Mouse (Mus musculus) neural tube, embryonic 12.5 days (tissue): ENCODE measurements around the gene Adnp. TPM values are rescaled to one million over a fixed set of nuclear protein-coding genes. Genes with fewer than 3 reads are reported as not detected.

Experiments used
- ATAC-seq: fragments of 200-750 bp; cut with Nextera tagmentation; 2 replicates; pipeline ENCODE4 v1.8.0; 2017; ENCODE audit warnings: low read depth, mild to moderate bottlenecking, moderate TSS enrichment, moderate library complexity; ENCODE audit not compliant: low FRiP score
- H3K27ac ChIP-seq: fragments of 300-500 bp; sonication (generic); 2 replicates; pipeline ENCODE4 v1.5.1; 2016
- H3K27me3 ChIP-seq: fragments of 300-500 bp; sonication (generic); replicated peaks from 2 replicates; pipeline ENCODE4 v1.6.1; 2016; ENCODE audit warnings: mild to moderate bottlenecking
- H3K36me3 ChIP-seq: fragments of 300-500 bp; sonication (generic); 2 replicates; pipeline ENCODE4 v1.6.1; 2016; ENCODE audit warnings: mild to moderate bottlenecking
- H3K4me1 ChIP-seq: fragments of 300-500 bp; sonication (generic); 2 replicates; pipeline ENCODE4 v1.6.1; 2016
- H3K4me2 ChIP-seq: fragments of 300-500 bp; sonication (generic); replicated peaks from 2 replicates; pipeline ENCODE4 v1.6.1; 2016; ENCODE audit warnings: mild to moderate bottlenecking
- H3K4me3 ChIP-seq: fragments of 300-500 bp; sonication (generic); 2 replicates; pipeline ENCODE4 v1.5.1; 2016
- H3K9ac ChIP-seq: fragments of 300-500 bp; sonication (generic); 2 replicates; pipeline ENCODE4 v1.6.1; 2016; ENCODE audit warnings: mild to moderate bottlenecking
- H3K9me3 ChIP-seq: fragments of 300-500 bp; sonication (generic); 2 replicates; pipeline ENCODE4 v1.6.1; 2016; ENCODE audit warnings: mild to moderate bottlenecking
- WGBS: fragments of 180-500 bp; shearing (Covaris S2); methylation state at CpG from one replicate; pipeline ENCODE4 v1.1.7; 2016; 5-methylcytosine and 5-hydroxymethylcytosine counted together
- microRNA-seq: library from miRNA; unstranded; fragments of <30 nt; microRNA quantifications from one replicate; pipeline ENCODE4, GENCODE M21; 2017
- polyA plus RNA-seq: library from polyadenylated mRNA; unstranded; fragments of >200 nt; fragmentation: Nextera tagmentation; extraction: Ambion mirVana; gene quantifications from 2 replicates; pipeline ENCODE4 v1.2.1, GENCODE M21; 2016

Gene Adnp
- polyA plus RNA-seq, 1 experiment from 2014 or later, result 24.4 TPM

DNA sequence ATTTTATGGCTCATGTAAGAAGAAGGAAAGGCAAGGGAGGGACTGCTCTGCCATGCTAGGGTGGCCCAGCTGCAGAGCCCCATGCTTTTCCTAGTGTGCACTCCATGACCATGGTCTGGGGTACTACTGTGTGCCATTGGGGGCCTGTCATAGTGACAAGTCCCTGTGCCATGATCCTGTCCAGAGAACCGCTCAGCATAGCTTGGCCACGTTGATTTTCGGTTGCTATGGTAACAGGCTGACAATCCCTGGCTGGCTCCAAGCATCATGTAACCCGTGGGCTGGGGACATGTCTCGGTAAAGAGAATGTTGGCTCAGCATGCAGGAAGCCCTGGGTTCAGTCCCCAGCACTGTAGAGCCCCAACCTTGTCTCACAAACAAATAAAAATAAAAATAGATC lies 63.1 kb downstream of the Adnp start:
- no peak overlapping the region for H3K4me2 ChIP-seq
- H3K4me3 ChIP-seq, result no peak overlapping the region
- ATAC-seq, result no peak
- WGBS, result 39% methylated on average over 5 of the region's 5 CpGs
- H3K9me3 ChIP-seq, result no peaks in the 10 kb centered on the region
- no peaks in the 10 kb centered on the region for H3K4me1 ChIP-seq
- no peak overlapping the region for H3K27ac ChIP-seq
- no peak overlapping the region for H3K9ac ChIP-seq
- H3K27me3 ChIP-seq, result no peaks in the 10 kb centered on the region
- no peaks in the 10 kb centered on the region for H3K36me3 ChIP-seq

DNA sequence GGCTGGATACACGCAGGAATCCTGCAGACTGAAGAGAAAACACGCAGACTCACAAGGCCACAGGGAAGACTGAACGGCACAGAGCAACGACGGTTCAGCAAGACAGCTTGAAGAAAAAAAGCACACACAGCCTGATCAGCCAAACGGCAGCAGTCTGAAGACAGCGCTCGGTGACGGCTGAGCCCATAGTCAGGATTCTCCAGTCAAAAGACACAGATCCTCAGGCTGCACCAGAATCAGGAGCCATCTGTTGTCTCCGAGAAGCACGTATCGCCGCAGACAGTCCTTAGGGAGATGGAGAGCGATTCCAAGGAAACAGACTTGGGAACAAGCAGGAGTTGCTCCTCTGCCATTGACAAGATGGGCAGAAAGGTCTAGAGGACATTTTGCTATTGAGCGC lies 69.8 kb downstream of the Adnp start:
- H3K4me3 ChIP-seq, result no peak overlapping the region
- H3K4me2 ChIP-seq, result no peak overlapping the region
- no peak for ATAC-seq
- no peaks in the 10 kb centered on the region for H3K36me3 ChIP-seq
- H3K27ac ChIP-seq, result no peak overlapping the region
- H3K9me3 ChIP-seq, result no peaks in the 10 kb centered on the region
- no peaks in the 10 kb centered on the region for H3K27me3 ChIP-seq
- no peak overlapping the region for H3K9ac ChIP-seq
- no peaks in the 10 kb centered on the region for H3K4me1 ChIP-seq
- 70% methylated on average over 15 of the region's 15 CpGs for WGBS

Small RNA genes within 50 kb of the gene (microRNA-seq; reads per million reads assigned to microRNA genes)
- gene Gm24561, result not detected

Other genes with a start within 250 kb of the Adnp start
- gene Ripor3, start 196.5 kb downstream of the Adnp start, polyA plus RNA-seq, result 0.37 and 0.60 TPM in 2 replicates
- gene Pard6b, start 126.1 kb downstream of the Adnp start, polyA plus RNA-seq, result 9.3 and 10.1 TPM in 2 replicates
- 18.6 and 22.8 TPM in 2 replicates for gene Gm20716, start 23.3 kb upstream of the Adnp start, polyA plus RNA-seq
- gene Dpm1, start 23.5 kb upstream of the Adnp start, polyA plus RNA-seq, result 70.4 and 79.4 TPM in 2 replicates
- gene Mocs3, start 23.5 kb upstream of the Adnp start, polyA plus RNA-seq, result 12.5 TPM in 2 replicates
- 0.42 and 0.48 TPM in 2 replicates for gene Kcng1, start 74.6 kb upstream of the Adnp start, polyA plus RNA-seq